Mouse (Mus musculus): ENCODE data around the gene Hdhd5.

DNA sequence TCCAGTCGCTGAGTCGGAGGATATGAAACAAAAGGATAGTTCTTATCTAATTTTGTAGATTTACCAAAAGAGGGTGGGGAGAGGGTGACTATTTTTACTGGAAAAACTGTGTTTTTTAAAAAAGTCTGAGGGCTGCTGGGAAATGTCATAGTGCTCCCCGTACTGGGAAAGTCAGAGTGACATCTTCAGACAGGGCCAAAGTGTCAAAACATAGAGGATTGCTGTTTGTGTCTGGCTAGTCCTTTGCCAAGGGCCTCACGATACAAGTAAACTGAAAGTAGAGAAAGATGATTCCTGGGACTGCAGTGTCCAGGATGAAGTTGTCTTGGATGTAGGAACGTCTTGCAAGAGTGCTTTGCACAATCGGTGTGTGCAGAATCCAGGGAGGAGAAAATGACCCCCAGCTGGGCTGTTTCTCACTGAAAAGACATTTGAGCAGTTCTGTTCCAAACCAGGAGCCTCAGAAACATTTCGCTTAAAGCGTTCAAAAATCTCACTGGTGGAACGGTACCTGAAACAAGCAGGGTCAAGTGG is 66.6 kb downstream of the Hdhd5 start:
- TF ChIP-seq EP300 (IDR thresholded peaks at IDR 0.05; ENCODE audit: low read depth in 1 of 2, low read length in 2 of 2) (no peak), CTCF (IDR thresholded peaks at IDR 0.05 in 2 of 3, conservative IDR thresholded peaks at IDR 0.05 in 1 of 3; ENCODE audit: control insufficient read depth in 1 of 3, insufficient read depth in 1 of 3, low read depth in 2 of 3, low read length in 3 of 3, poor library complexity in 1 of 3, severe bottlenecking in 1 of 3) (no peak), UBTF (IDR thresholded peaks at IDR 0.05; ENCODE audit: borderline replicate concordance, insufficient read depth, low read depth, low read length) (no peak), KAT2A (conservative IDR thresholded peaks at IDR 0.05; ENCODE audit: low read depth, low read length) (no peak), POLR2AphosphoS5 (IDR thresholded peaks at IDR 0.05; ENCODE audit: borderline replicate concordance, low read depth, low read length) (no peak)
